Mouse (Mus musculus): ENCODE data around the gene Tas2r120. TPM values are rescaled to one million over a fixed set of nuclear protein-coding genes. Genes with fewer than 3 reads are reported as not detected.
"Not testable (repeated sequence)": the region's sequence is repeated elsewhere in the genome, so short reads cannot be mapped to it uniquely, and the experiment has no call there.

The Tas2r120 gene
- polyA plus RNA-seq (2015; fragmentation: Nextera tagmentation; extraction: Ambion mirVana) = not detected in 2 replicates

- ATAC-seq (ENCODE audit: low FRiP score) = no peak
- Histone ChIP-seq H3K9ac (replicated peaks) (no peak within 1 kb of the TSS), H3K4me2 (no peak within 1 kb of the TSS), H3K4me1 (no peaks in the 10 kb centered on the region), H3K27me3 (replicated peaks) (no peaks in the 10 kb centered on the region), H3K36me3 (no peaks in the 10 kb centered on the region), H3K9me3 (replicated peaks) (0 out of 2 replicates have a peak, but pooled peaks cover 2% of the 10 kb centered on the region), H3K4me3 (replicated peaks) (no peak within 1 kb of the TSS), H3K27ac (replicated peaks) (no peak within 1 kb of the TSS)
Measured at GRCm38 (mm10) chr6:132656653-132657052, at the start of gene Tas2r120. Tas2r120 (plus strand) TSS chr6:132656953.

GRCm38 (mm10) chr6:132649399-132649798 is 7.4 kb upstream of the Tas2r120 start:
- no peaks in the 10 kb centered on the region for H3K36me3 ChIP-seq
- H3K27ac ChIP-seq (replicated peaks) = no peak overlapping the region
- no peak overlapping the region for H3K4me3 ChIP-seq (replicated peaks)
- no peak overlapping the region for H3K9ac ChIP-seq (replicated peaks)
- no peak for ATAC-seq (ENCODE audit: low FRiP score)
- no peaks in the 10 kb centered on the region for H3K4me1 ChIP-seq
- H3K27me3 ChIP-seq (replicated peaks) = no peaks in the 10 kb centered on the region
- no peak overlapping the region for H3K4me2 ChIP-seq
- no peaks in the 10 kb centered on the region for H3K9me3 ChIP-seq (replicated peaks)

GRCm38 (mm10) chr6:132651426-132651825 is 5.3 kb upstream of the Tas2r120 start, which contains the start of gene A630073D07Rik:
A630073D07Rik (minus strand) TSS chr6:132651526.
- Histone ChIP-seq H3K9ac (replicated peaks) (no peak within 1 kb of the TSS), H3K4me2 (no peak within 1 kb of the TSS), H3K36me3 (no peaks in the 10 kb centered on the region), H3K27ac (replicated peaks) (no peak within 1 kb of the TSS), H3K4me3 (replicated peaks) (no peak within 1 kb of the TSS), H3K9me3 (replicated peaks) (no peaks in the 10 kb centered on the region), H3K27me3 (replicated peaks) (no peaks in the 10 kb centered on the region), H3K4me1 (no peaks in the 10 kb centered on the region)
- no peak for ATAC-seq (ENCODE audit: low FRiP score)
- WGBS = 90% methylated on average over 1 of the region's 1 CpGs

- ATAC-seq (ENCODE audit: low FRiP score); H3K4me1 ChIP-seq; H3K27ac ChIP-seq (replicated peaks); H3K4me2 ChIP-seq; H3K36me3 ChIP-seq; H3K9ac ChIP-seq (replicated peaks); H3K9me3 ChIP-seq (replicated peaks); H3K27me3 ChIP-seq (replicated peaks); H3K4me3 ChIP-seq (replicated peaks): not testable (repeated sequence)
- WGBS = 84% methylated on average over 7 of the region's 7 CpGs
Measured at GRCm38 (mm10) chr6:132691596-132691995, 34.8 kb downstream of the Tas2r120 start.

GRCm38 (mm10) chr6:132700907-132701306 is 44.2 kb downstream of the Tas2r120 start, which contains the start of gene Tas2r121:
Tas2r121 (minus strand) TSS chr6:132701007.
- no peaks in the 10 kb centered on the region for H3K27me3 ChIP-seq (replicated peaks)
- H3K4me2 ChIP-seq = no peak within 1 kb of the TSS
- H3K36me3 ChIP-seq = no peaks in the 10 kb centered on the region
- no peaks in the 10 kb centered on the region for H3K4me1 ChIP-seq
- WGBS = 91% methylated on average over 1 of the region's 1 CpGs
- no peak for ATAC-seq (ENCODE audit: low FRiP score)
- H3K9me3 ChIP-seq (replicated peaks) = no peaks in the 10 kb centered on the region
- H3K9ac ChIP-seq (replicated peaks) = no peak within 1 kb of the TSS
- H3K27ac ChIP-seq (replicated peaks) = no peak within 1 kb of the TSS
- H3K4me3 ChIP-seq (replicated peaks) = no peak within 1 kb of the TSS

Other genes starting within 250 kb of the Tas2r120 start
- gene Prh1, start 87.1 kb upstream of the Tas2r120 start, polyA plus RNA-seq (2015; fragmentation: Nextera tagmentation; extraction: Ambion mirVana) = not detected in 2 replicates
- not detected in 2 replicates for gene Prp2, start 61.0 kb upstream of the Tas2r120 start, polyA plus RNA-seq (2015; fragmentation: Nextera tagmentation; extraction: Ambion mirVana)
- not detected in 2 replicates for gene A630073D07Rik, start 5.4 kb upstream of the Tas2r120 start, polyA plus RNA-seq (2015; fragmentation: Nextera tagmentation; extraction: Ambion mirVana)
- not detected in 2 replicates for gene Tas2r121, start 44.1 kb downstream of the Tas2r120 start, polyA plus RNA-seq (2015; fragmentation: Nextera tagmentation; extraction: Ambion mirVana)
- not detected in 2 replicates for gene Tas2r122, start 55.0 kb downstream of the Tas2r120 start, polyA plus RNA-seq (2015; fragmentation: Nextera tagmentation; extraction: Ambion mirVana)
- not detected in 2 replicates for gene Tas2r115, start 81.1 kb downstream of the Tas2r120 start, polyA plus RNA-seq (2015; fragmentation: Nextera tagmentation; extraction: Ambion mirVana)
- not detected in 2 replicates for gene Tas2r124, start 97.8 kb downstream of the Tas2r120 start, polyA plus RNA-seq (2015; fragmentation: Nextera tagmentation; extraction: Ambion mirVana)
- not detected in 2 replicates for gene Tas2r102, start 105.2 kb downstream of the Tas2r120 start, polyA plus RNA-seq (2015; fragmentation: Nextera tagmentation; extraction: Ambion mirVana)
- gene Tas2r136, start 121.2 kb downstream of the Tas2r120 start, polyA plus RNA-seq (2015; fragmentation: Nextera tagmentation; extraction: Ambion mirVana) = not detected in 2 replicates
- gene Tas2r117, start 145.9 kb downstream of the Tas2r120 start, polyA plus RNA-seq (2015; fragmentation: Nextera tagmentation; extraction: Ambion mirVana) = not detected in 2 replicates
- gene Tas2r123, start 190.2 kb downstream of the Tas2r120 start, polyA plus RNA-seq (2015; fragmentation: Nextera tagmentation; extraction: Ambion mirVana) = not detected in 2 replicates
- not detected in 2 replicates for gene Tas2r116, start 198.5 kb downstream of the Tas2r120 start, polyA plus RNA-seq (2015; fragmentation: Nextera tagmentation; extraction: Ambion mirVana)
- gene Tas2r110, start 211.1 kb downstream of the Tas2r120 start, polyA plus RNA-seq (2015; fragmentation: Nextera tagmentation; extraction: Ambion mirVana) = not detected in 2 replicates
- not detected in 2 replicates for gene Tas2r113, start 236.1 kb downstream of the Tas2r120 start, polyA plus RNA-seq (2015; fragmentation: Nextera tagmentation; extraction: Ambion mirVana)